Mouse (Mus musculus) lung, embryonic 14.5 days (tissue): ENCODE results near the gene Smad5. TPM values are rescaled to one million over a fixed set of nuclear protein-coding genes. Genes with fewer than 3 reads are reported as not detected.

Experiments used
- ATAC-seq: fragments of 200-750 bp; cut with Nextera tagmentation; 2 replicates; pipeline ENCODE4 v1.8.0; 2017; ENCODE audit warnings: mild to moderate bottlenecking, moderate TSS enrichment, moderate library complexity; ENCODE audit not compliant: insufficient read depth
- DNase-seq: peaks from one replicate; pipeline ENCODE4 v3.0.0-alpha.2; 2015
- H3K27ac ChIP-seq: fragments of 300-500 bp; sonication (generic); 2 replicates; pipeline ENCODE4 v1.5.1; 2014; ENCODE audit warnings: low read depth, mild to moderate bottlenecking, moderate library complexity
- H3K27me3 ChIP-seq: fragments of 300-500 bp; sonication (generic); 2 replicates; pipeline ENCODE4 v1.6.1; 2014; ENCODE audit warnings: low read length, control low read depth; ENCODE audit not compliant: insufficient read depth
- H3K36me3 ChIP-seq: fragments of 300-500 bp; sonication (generic); 2 replicates; pipeline ENCODE4 v1.6.1; 2014; ENCODE audit warnings: control low read depth; ENCODE audit not compliant: insufficient read depth
- H3K4me1 ChIP-seq: fragments of 300-500 bp; sonication (generic); 2 replicates; pipeline ENCODE4 v1.6.1; 2014; ENCODE audit warnings: antibody characterized with exemption, control low read depth; ENCODE audit not compliant: insufficient read depth
- H3K4me2 ChIP-seq: fragments of 300-500 bp; sonication (generic); 2 replicates; pipeline ENCODE4 v1.6.1; 2014; ENCODE audit warnings: mild to moderate bottlenecking
- H3K4me3 ChIP-seq: fragments of 300-500 bp; sonication (generic); 2 replicates; pipeline ENCODE4 v1.5.1; 2014; ENCODE audit warnings: low read depth, low read length
- H3K9ac ChIP-seq: fragments of 300-500 bp; sonication (generic); 2 replicates; pipeline ENCODE4 v1.6.1; 2014
- H3K9me3 ChIP-seq: fragments of 300-500 bp; sonication (generic); 2 replicates; pipeline ENCODE4 v1.6.1; 2016; ENCODE audit warnings: low read depth, low read length, control low read depth
- CTCF ChIP-seq: IDR thresholded peaks from 2 replicates; pipeline ENCODE4 v1.5.1; 2016; ENCODE audit warnings: antibody characterized with exemption, low read depth
- WGBS: fragments of 180-500 bp; shearing (Covaris S2); extraction: QIAGEN DNeasy Blood & Tissue Kit; methylation state at CpG from one replicate; pipeline ENCODE4 v1.1.7; 2014; 5-methylcytosine and 5-hydroxymethylcytosine counted together
- polyA plus RNA-seq: library from polyadenylated mRNA; unstranded; fragments of >200 nt; fragmentation: Nextera tagmentation; extraction: Ambion mirVana; gene quantifications from 2 replicates; pipeline ENCODE4 v1.2.1, GENCODE M21; 2014

The Smad5 gene
- polyA plus RNA-seq, 1 experiment from 2014 or later: 62.0 TPM

GRCm38 (mm10) chr13:56710620-56711019 is 7.8 kb downstream of the Smad5 start:
- no peak for TF ChIP-seq CTCF
- no peak overlapping the region for H3K9ac ChIP-seq
- DNase-seq: no peak
- H3K4me3 ChIP-seq: no peak overlapping the region
- no peak for ATAC-seq
- H3K27me3 ChIP-seq: no peaks in the 10 kb centered on the region
- H3K27ac ChIP-seq: no peak overlapping the region; the same call in 1 of the 2 replicates
- peaks cover 36% of the 10 kb centered on the region; the same call in 1 of the 2 replicates for H3K36me3 ChIP-seq
- 30% methylated on average over 2 of the region's 2 CpGs for WGBS
- H3K9me3 ChIP-seq: no peaks in the 10 kb centered on the region
- no peak overlapping the region for H3K4me2 ChIP-seq
- H3K4me1 ChIP-seq: no peaks in the 10 kb centered on the region

DNA sequence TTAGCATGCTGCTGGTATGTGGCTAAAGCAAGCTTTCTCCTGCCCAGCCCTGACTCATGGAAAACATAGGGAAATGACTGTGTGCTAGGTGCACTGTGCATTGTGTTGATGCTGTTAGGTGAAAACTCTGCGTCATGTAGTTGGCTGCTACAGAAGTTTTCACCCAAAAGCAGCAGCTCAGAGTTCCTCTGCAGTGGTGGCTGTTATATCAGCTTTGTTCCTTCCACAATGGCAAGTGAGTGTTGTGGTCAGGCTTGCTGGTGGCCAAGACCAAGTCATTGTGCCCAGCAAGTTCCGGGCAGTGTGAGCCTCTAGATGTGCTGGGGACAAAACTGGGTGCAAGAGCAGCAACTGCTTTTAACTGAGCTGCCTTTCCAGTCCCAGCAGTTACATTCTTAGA is 9.4 kb downstream of the Smad5 start:
- no peak overlapping the region for H3K4me2 ChIP-seq
- DNase-seq: no peak
- H3K27ac ChIP-seq: no peak overlapping the region
- H3K36me3 ChIP-seq: peaks cover 22% of the 10 kb centered on the region; the same call in 1 of the 2 replicates
- no peak for ATAC-seq
- no peaks in the 10 kb centered on the region for H3K27me3 ChIP-seq
- 96% methylated on average over 2 of the region's 2 CpGs for WGBS
- no peak overlapping the region for H3K9ac ChIP-seq
- no peak overlapping the region for H3K4me3 ChIP-seq
- H3K4me1 ChIP-seq: no peaks in the 10 kb centered on the region
- no peak for TF ChIP-seq CTCF
- H3K9me3 ChIP-seq: no peaks in the 10 kb centered on the region

DNA sequence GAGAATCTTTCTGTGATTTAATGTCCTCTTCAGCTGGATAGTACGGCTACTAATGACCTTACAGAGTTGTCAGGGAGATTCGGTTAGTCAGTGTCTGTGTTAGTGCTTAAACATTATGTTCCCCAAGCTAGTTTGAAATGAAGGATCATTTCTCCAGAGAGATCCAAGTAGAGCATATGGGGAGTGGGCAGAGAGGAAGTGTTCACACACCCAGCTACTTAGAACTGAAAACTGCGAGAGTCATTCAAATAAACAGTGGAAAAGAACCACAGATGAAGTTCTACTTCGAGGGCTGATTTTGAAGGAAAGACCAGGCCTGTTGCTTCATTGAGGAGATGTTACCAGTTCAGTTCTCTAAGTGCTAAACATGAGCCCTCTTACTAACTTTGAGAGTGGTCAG is 23.7 kb downstream of the Smad5 start:
- peaks cover 79% of the 10 kb centered on the region for H3K36me3 ChIP-seq
- DNase-seq (no peak), ATAC-seq (no peak)
- TF ChIP-seq CTCF: no peak
- H3K9ac ChIP-seq: no peak overlapping the region
- no peak overlapping the region for H3K4me3 ChIP-seq
- no peak overlapping the region for H3K27ac ChIP-seq
- no peaks in the 10 kb centered on the region for H3K9me3 ChIP-seq
- H3K4me2 ChIP-seq: no peak overlapping the region
- no peaks in the 10 kb centered on the region for H3K27me3 ChIP-seq
- 74% methylated on average over 4 of the region's 4 CpGs for WGBS
- no peaks in the 10 kb centered on the region for H3K4me1 ChIP-seq

DNA sequence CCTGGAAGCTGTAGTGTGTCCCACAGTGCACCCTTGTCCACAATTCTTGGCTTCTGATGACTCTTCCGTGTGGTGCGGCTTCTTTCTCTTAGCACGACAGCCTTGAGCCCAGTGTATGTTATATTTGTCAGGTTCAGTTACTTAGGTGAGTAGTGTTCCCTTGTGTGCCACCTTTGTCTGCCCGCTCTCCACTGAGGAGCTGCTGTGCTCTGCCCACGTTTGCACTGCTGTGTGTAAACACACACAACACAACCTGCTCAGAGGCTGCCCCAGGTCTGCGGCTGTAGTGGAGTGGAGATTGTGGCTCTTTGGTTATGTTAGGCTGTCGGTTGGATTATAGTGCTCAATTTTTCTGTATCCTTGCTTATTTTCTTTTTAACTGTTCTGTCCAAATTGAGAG is 26.2 kb downstream of the Smad5 start:
- no peak for TF ChIP-seq CTCF
- Histone ChIP-seq H3K27ac (no peak overlapping the region), H3K4me1 (no peaks in the 10 kb centered on the region), H3K36me3 (peaks cover 94% of the 10 kb centered on the region), H3K4me3 (no peak overlapping the region), H3K9ac (no peak overlapping the region), H3K9me3 (no peaks in the 10 kb centered on the region), H3K4me2 (no peak overlapping the region), H3K27me3 (no peaks in the 10 kb centered on the region)
- DNase-seq (no peak), ATAC-seq (no peak)
- WGBS: 81% methylated on average over 7 of the region's 7 CpGs

DNA sequence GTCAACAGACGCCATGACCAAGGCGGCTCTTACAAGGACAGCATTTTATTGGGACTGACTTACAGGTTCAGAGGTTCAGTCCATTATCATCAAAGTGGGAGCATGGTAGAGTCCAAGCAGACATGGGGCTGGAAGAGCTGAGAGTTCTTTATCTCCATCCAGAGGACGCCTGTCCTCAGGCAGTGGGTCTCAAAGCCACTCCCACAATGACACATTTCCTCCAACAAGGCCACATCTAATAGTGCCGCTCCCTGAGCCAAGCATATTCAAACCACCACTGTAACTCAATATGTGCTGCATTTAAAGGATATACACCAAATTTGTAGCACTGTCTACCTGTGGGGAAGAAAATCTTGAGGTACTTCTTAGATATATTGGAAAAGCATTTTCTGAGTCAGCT is 31.8 kb downstream of the Smad5 start:
- no peaks in the 10 kb centered on the region for H3K4me1 ChIP-seq
- no peak overlapping the region for H3K4me2 ChIP-seq
- 75% methylated on average over 4 of the region's 4 CpGs for WGBS
- no peak overlapping the region for H3K9ac ChIP-seq
- H3K27ac ChIP-seq: no peak overlapping the region
- DNase-seq (no peak), ATAC-seq (no peak)
- no peak overlapping the region for H3K4me3 ChIP-seq
- no peaks in the 10 kb centered on the region for H3K27me3 ChIP-seq
- no peaks in the 10 kb centered on the region for H3K9me3 ChIP-seq
- TF ChIP-seq CTCF: no peak
- peaks cover 91% of the 10 kb centered on the region for H3K36me3 ChIP-seq

DNA sequence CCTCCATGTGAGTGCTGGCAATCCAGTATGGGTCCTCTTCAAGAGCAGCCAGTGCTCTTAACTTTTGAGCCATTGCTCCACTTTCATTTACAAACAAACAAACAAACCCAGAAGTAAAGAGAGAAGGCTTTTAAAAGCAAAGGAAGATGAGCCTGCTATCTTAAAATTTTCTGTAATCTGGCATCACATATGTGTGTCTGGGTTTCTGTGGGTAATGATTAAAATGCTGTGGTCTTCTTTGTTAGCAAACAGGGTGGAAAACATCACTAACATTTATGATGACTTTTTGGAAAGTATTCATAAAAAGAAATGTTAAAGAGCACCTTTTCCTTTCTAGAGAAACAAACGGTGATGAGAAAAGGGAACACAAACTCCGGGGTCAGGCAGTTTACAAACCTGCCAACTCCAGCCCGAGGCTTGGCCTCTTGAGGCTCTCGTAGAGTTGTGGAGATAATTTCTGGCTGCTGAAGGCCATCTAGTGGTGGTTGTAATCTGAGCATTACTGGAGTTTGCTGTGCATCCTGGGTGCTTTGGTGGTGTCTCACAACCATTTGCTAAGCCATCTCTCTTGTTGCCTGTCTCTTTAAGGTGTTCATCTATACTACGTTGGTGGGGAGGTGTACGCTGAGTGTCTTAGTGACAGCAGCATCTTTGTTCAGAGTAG is 32.5 kb downstream of the Smad5 start:
- ATAC-seq (no peak), DNase-seq (peak; percentile 75)
- no peak overlapping the region for H3K4me3 ChIP-seq

GRCm38 (mm10) chr13:56739556-56739955 is 36.7 kb downstream of the Smad5 start:
- peaks cover 79% of the 10 kb centered on the region for H3K36me3 ChIP-seq
- no peak for TF ChIP-seq CTCF

More for the DNA sequence above, 32.5 kb downstream of the Smad5 start:
- Histone ChIP-seq H3K27me3 (no peaks in the 10 kb centered on the region), H3K4me1 (no peaks in the 10 kb centered on the region), H3K27ac (no peak overlapping the region), H3K4me2 (no peak overlapping the region), H3K36me3 (peaks cover 91% of the 10 kb centered on the region), H3K9me3 (no peaks in the 10 kb centered on the region), H3K9ac (no peak overlapping the region)
- TF ChIP-seq CTCF: peak; percentile 70
- whole genome bisulfite sequencing: 47% methylated on average over 6 of the region's 6 CpGs

More at GRCm38 (mm10) chr13:56739556-56739955, 36.7 kb downstream of the Smad5 start:
- no peak for DNase-seq
- Histone ChIP-seq H3K27ac (no peak overlapping the region), H3K4me1 (no peaks in the 10 kb centered on the region), H3K9ac (no peak overlapping the region), H3K27me3 (no peaks in the 10 kb centered on the region), H3K9me3 (no peaks in the 10 kb centered on the region), H3K4me3 (no peak overlapping the region), H3K4me2 (no peak overlapping the region)
- 94% methylated on average over 5 of the region's 5 CpGs for WGBS
- no peak for ATAC-seq
